Mouse (Mus musculus) right cerebral cortex, postnatal 25 days (tissue): Measurements from ENCODE around the gene Nrm.

Source experiments
- DNase-seq: peaks from one replicate; pipeline ENCODE4 v3.0.0; 2022

The Nrm gene

GRCm38 (mm10) chr17:35861198-35861857 is at the start of gene Nrm:
Gene Nrm (plus strand): TSS chr17:35861318.
- peak; percentile 95 for DNase-seq

GRCm38 (mm10) chr17:35812307-35812706 is 48.8 kb upstream of the Nrm start:
- no peak for DNase-seq

- DNase-seq: no peak
Observed at GRCm38 (mm10) chr17:35812736-35813135, 48.4 kb upstream of the Nrm start.

GRCm38 (mm10) chr17:35813245-35813647 is 47.9 kb upstream of the Nrm start:
- no peak for DNase-seq

- DNase-seq: no peak
Observed at GRCm38 (mm10) chr17:35813653-35814052, 47.5 kb upstream of the Nrm start.

GRCm38 (mm10) chr17:35814678-35815077 is 46.4 kb upstream of the Nrm start:
- no peak for DNase-seq

GRCm38 (mm10) chr17:35815836-35816235 is 45.3 kb upstream of the Nrm start:
- no peak for DNase-seq

GRCm38 (mm10) chr17:35816686-35817085 is 44.4 kb upstream of the Nrm start:
- no peak for DNase-seq

GRCm38 (mm10) chr17:35817226-35817625 is 43.9 kb upstream of the Nrm start:
- no peak for DNase-seq

- DNase-seq: no peak
Observed at GRCm38 (mm10) chr17:35820111-35820510, 41.0 kb upstream of the Nrm start.

- DNase-seq: peak; percentile 68
Observed at GRCm38 (mm10) chr17:35821439-35822430, 39.4 kb upstream of the Nrm start, which contains the start of gene Ier3. Gene Ier3 (plus strand): TSS chr17:35821684.

- no peak for DNase-seq
Observed at GRCm38 (mm10) chr17:35822564-35822963, 38.6 kb upstream of the Nrm start.

- peak; percentile 77 for DNase-seq
Observed at GRCm38 (mm10) chr17:35822964-35823937, 37.9 kb upstream of the Nrm start, which contains the start of gene Flot1. Gene Flot1 (plus strand): TSS chr17:35823230.

- DNase-seq: no peak
Observed at GRCm38 (mm10) chr17:35824402-35824801, 36.7 kb upstream of the Nrm start.

- no peak for DNase-seq
Observed at GRCm38 (mm10) chr17:35825109-35825850, 35.8 kb upstream of the Nrm start.

GRCm38 (mm10) chr17:35829737-35830136 is 31.4 kb upstream of the Nrm start:
- peak; percentile 84 for DNase-seq

- no peak for DNase-seq
Observed at GRCm38 (mm10) chr17:35832400-35833238, 28.5 kb upstream of the Nrm start.

- no peak for DNase-seq
Observed at GRCm38 (mm10) chr17:35833239-35833751, 27.8 kb upstream of the Nrm start.

- DNase-seq: no peak
Observed at GRCm38 (mm10) chr17:35833894-35834293, 27.2 kb upstream of the Nrm start.

- peak; percentile 63 for DNase-seq
Observed at GRCm38 (mm10) chr17:35834696-35835422, 26.3 kb upstream of the Nrm start.
